Mouse (Mus musculus) erythroblast, embryonic 14.5 days (primary cell): ENCODE measurements around the gene Aipl1.

ENCODE experiments used
- GATA1 ChIP-seq: IDR thresholded peaks from 2 replicates; pipeline ENCODE4 v1.6.1; 2012; ENCODE audit warnings: low read length, inconsistent platforms, mixed read lengths
- TAL1 ChIP-seq: IDR thresholded peaks from 3 replicates; pipeline ENCODE4 v1.6.1; 2012; ENCODE audit warnings: low read length, inconsistent platforms, mixed read lengths

GRCm38 (mm10) chr11:72000194-72000593 is 37.1 kb downstream of the Aipl1 start:
- TF ChIP-seq GATA1 (no peak), TAL1 (no peak)
